Mouse (Mus musculus) brain, embryonic 14.5 days (tissue): ENCODE measurements at regions not wholly inside any gene's neighbourhood (a gene's known extent, or its start where the extent isn't known, plus 50 kb on each side); places are given as distances from the start of the nearest gene placed in this dataset.

Experiments
- CTCF ChIP-seq: fragments of 200-500 bp; IDR thresholded peaks from 2 replicates; pipeline ENCODE4 v1.5.1; 2012; ENCODE audit warnings: inconsistent platforms, mild to moderate bottlenecking, moderate library complexity, borderline replicate concordance; ENCODE audit not compliant: insufficient read depth, insufficient read length; ENCODE audit errors: extremely low read depth
- POLR2A ChIP-seq: fragments of 200-500 bp; IDR thresholded peaks from 2 replicates; pipeline ENCODE4 v1.6.1; 2012; ENCODE audit warnings: mild to moderate bottlenecking, inconsistent platforms, borderline replicate concordance; ENCODE audit not compliant: poor library complexity, insufficient read depth, insufficient read length, severe bottlenecking; ENCODE audit errors: extremely low read depth

DNA sequence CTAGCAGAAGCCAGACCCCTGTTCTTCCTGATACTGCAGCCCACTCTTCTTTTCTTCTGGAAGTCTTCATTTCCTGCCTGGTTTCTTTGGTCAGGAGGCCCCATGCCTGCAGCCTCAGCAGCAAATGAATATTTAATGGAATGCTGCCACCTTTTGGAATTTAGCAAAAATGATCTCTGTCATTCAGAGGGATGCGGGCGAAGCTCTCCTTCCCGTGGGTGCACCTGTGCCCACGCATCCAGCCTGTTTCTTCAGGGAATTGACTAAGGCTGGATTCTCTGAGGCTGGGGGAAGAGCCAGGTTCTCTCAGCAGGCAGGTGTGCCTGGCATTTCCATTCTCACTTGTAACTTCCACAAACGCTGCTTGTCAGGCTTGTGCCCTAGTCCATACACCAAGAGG is 279.1 kb upstream of the Eef2kmt start:
- TF ChIP-seq CTCF (peak; percentile 34; the same call in 1 of the 2 replicates), POLR2A (no peak)
